Mouse (Mus musculus) inflammation-experienced regulatory T-cells, adult 6 months (primary cell): ENCODE data around the gene Ext2. TPM values are rescaled to one million over a fixed set of nuclear protein-coding genes. Genes with fewer than 3 reads are reported as not detected.

Experiments
- ATAC-seq: one replicate; pipeline ENCODE4 v1.8.0; 2017
- polyA plus RNA-seq, 3 experiments: library from polyadenylated mRNA; unstranded; fragments of 100-300 nt; shearing (Covaris generic); gene quantifications; one replicate each; pipeline ENCODE4 v1.2.1; 2017

Ext2 gene
- 10 to 100 TPM in 2 of 3 experiments, 1 to 10 TPM in 1; 9.6 to 13.7 (median 12.9) TPM for polyA plus RNA-seq

GRCm38 (mm10) chr2:93822045-93822749, at the start of gene Ext2:
Gene Ext2, minus strand, starts transcription at chr2:93822568.
- ATAC-seq = peak; percentile 83

DNA sequence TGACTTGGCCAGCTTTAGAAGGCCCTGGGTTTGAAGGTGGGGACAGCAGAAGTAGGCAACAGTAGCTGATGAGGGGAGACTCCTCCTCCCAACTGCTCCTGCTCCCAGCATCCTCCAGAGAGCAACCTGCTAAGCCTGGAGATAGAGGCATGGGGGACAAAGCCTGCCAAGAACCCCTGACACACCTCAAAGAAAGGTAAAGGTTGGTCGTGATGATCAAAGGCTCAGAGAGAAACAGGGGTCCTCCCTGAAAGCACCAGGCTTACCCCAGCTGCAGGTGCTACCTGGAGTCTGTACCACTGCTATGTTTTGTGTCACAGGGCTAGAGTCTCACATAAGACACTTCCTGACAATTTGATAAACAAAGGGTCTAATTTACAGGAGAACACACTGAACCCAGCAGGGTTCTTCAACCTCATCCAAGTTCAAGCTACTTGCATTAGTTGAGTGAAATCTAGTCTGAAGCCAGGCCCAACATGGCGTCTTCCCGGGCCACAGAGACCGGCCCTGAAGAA, 49.1 kb upstream of the Ext2 start:
- ATAC-seq = no peak

- no peak for ATAC-seq
These were observed 48.5 kb upstream of the Ext2 start for GRCm38 (mm10) chr2:93870842-93871241.

DNA sequence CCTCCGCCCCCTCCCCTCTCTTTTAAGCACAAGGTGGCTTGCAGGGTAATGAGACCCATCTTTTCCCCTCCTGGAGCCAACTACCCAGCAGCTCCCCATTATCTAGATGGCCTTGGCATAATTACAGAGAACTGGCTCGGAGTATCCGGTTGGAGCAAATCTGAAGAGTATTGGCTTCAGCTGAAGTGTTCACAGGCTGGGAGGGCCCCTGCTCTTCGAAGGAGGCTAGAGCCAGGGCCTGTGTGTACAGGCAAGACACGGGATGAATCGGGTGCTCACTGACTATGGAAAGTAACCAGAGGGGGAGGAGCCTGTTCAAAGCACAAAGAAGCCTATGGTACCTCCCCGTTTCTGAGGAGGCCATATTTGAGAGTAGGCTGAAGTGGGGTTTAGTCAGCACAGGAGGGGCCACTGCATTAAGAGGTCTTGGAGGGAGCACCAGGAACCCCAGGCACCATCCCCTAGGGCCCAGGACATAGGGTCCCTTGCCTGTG, 46.8 kb upstream of the Ext2 start, which contains the start of gene Accsl:
Gene Accsl, minus strand, starts transcription at position 51 of the 494 bp plus-strand sequence.
- no peak for ATAC-seq

GRCm38 (mm10) chr2:93868566-93868965, 46.2 kb upstream of the Ext2 start:
- no peak for ATAC-seq

DNA sequence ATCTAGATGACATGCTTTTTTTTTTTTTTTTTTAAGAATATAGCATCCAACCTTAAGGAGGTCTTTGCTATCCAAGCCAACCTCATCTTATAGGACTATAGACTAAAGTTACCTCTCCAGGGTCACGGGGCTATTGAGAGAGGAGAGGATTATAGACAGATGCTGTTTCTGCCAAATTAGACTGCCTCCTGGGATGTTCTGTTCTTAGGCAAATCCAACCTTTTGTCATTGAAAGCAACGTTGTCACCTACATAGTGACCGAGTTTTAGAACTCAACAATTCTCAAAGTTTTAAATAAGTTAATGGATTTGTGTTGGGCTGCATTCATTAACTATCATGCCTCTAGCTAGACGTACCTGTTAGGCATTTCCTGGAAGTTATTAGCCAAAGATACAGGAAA, 40.9 kb upstream of the Ext2 start:
- ATAC-seq = no peak

GRCm38 (mm10) chr2:93858845-93859244, 36.5 kb upstream of the Ext2 start:
- ATAC-seq = no peak

GRCm38 (mm10) chr2:93851303-93851702, 28.9 kb upstream of the Ext2 start:
- no peak for ATAC-seq

- peak; percentile 55 for ATAC-seq
These were observed 28.1 kb upstream of the Ext2 start for GRCm38 (mm10) chr2:93850317-93850944.

- peak; percentile 72 for ATAC-seq
These were observed 27.2 kb upstream of the Ext2 start, which contains the start of gene Accs for GRCm38 (mm10) chr2:93849505-93850089. Gene Accs, minus strand, starts transcription at chr2:93849943.

GRCm38 (mm10) chr2:93841349-93841748, 19.0 kb upstream of the Ext2 start:
- ATAC-seq = no peak

DNA sequence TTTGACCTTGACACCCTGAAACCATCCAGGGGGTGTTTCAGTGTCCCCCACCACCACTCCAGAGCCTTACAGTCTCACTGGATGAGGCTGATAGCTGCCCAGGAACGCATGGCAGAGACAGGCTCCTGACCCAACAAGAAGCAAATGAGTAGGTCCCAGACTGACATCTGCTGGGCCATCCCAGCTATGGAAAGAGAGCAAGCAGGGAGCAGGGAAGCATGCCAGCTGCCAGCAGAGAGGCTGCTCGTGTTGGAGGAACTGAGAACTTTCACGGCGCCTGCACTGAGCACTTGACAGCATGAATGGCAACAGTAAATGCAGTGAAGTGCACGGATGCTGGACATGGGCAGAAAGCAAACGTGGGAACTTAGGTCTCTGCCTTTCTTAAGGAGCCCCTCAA, 17.7 kb upstream of the Ext2 start:
- ATAC-seq = no peak

GRCm38 (mm10) chr2:93838931-93839330, 16.6 kb upstream of the Ext2 start:
- no peak for ATAC-seq

- ATAC-seq = no peak
These were observed 13.9 kb upstream of the Ext2 start for GRCm38 (mm10) chr2:93836232-93836785.

- ATAC-seq = no peak
These were observed 13.2 kb upstream of the Ext2 start for GRCm38 (mm10) chr2:93835596-93835995.

DNA sequence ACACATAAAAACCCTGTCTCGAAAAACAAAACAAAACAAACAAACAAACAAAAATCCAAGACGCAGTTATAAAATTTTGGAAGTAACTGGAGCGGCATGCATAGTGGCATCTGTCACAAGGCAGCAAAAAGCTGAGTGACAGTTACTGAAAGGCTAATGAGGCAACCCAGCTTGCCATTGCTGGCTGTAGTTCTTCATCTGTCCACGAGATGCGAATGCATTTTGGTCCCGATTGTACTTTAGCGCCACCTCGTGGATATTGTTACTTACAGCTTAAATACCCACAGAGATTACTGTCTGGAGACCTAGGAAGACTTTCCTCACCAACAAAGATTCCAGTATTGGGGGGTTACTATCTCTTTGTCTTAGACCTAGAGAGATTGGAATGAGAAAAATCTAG, 1.2 kb upstream of the Ext2 start:
- peak; percentile 88 for ATAC-seq

- no peak for ATAC-seq
These were observed 4.6 kb downstream of the Ext2 start for GRCm38 (mm10) chr2:93817791-93818190.

- ATAC-seq = no peak
These were observed 9.0 kb downstream of the Ext2 start for GRCm38 (mm10) chr2:93813343-93813742.

GRCm38 (mm10) chr2:93811812-93812211, 10.6 kb downstream of the Ext2 start:
- peak; percentile 63 for ATAC-seq

DNA sequence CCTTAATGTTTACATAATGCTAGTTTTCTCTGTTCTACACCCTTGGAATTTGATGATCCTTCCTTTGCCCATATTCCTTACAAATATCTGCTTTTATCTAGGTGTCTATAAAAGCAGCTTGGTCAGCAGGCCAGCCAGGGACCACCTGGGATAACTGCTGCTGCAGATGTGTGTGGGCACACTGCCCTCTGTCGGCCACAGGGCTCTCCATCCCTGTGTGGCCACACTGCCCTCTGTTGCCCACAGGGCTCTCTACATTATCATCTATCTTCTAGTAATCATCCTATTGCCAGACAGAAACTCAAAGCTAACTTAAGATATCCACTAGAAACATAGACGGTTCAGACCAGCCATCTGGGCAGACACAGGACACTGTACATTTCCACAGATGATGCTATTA, 12.4 kb downstream of the Ext2 start:
- no peak for ATAC-seq

GRCm38 (mm10) chr2:93808071-93808470, 14.3 kb downstream of the Ext2 start:
- no peak for ATAC-seq

- no peak for ATAC-seq
These were observed 14.9 kb downstream of the Ext2 start for GRCm38 (mm10) chr2:93807440-93807839.
